Mouse (Mus musculus) cerebellum, adult (tissue): ENCODE measurements around the gene Actn2.
A peak's percentile ranks its signal among the peaks of the same experiment; 100 is the strongest.

Source experiments
- ATAC-seq: cut with Nextera tagmentation; 2 replicates; pipeline ENCODE4 v1.9.2; 2017; ENCODE audit warnings: mild to moderate bottlenecking, moderate library complexity, mixed read lengths; ENCODE audit not compliant: insufficient number of reproducible peaks, low FRiP score, low TSS enrichment

The Actn2 gene

DNA sequence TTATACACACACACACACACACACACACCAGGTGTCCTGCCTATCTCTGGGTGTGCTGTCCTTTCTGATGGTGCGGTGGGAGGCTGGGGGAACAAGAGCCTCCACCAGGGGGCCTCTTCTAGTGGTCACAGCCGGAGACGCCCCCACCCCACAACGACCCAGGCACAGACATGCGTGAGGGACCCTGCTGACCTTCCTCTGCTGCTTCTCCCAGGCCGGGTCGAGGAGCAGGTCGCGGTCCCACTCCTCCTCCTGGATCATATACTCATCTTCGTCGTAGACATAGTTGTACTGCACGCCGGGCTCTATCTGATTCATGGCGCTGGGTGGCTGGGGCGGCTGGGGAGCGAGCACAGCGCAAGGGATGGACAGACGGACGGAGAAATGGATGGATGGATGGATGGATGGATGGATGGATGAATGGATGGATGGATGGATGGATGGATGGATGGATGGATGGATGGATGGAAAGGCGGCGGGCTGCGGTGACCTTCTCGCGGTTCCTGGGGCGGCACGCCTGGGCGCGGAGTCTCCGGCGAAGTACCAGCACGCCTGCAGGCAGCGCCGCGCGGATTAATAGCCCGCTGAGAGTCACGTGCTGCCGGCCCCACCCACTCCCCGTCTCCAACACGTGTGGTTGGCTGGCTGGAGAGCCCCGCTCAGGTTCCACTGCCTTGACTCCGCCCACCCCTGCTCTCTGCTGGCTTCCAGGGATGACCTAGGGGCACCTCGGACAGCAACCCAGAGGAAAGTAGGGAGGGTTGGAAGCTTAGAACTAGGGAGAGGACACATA, at the start of gene Actn2:
Actn2 (minus strand) TSS at position 578 of the 793 bp plus-strand sequence.
- peak; percentile 94 for ATAC-seq

DNA sequence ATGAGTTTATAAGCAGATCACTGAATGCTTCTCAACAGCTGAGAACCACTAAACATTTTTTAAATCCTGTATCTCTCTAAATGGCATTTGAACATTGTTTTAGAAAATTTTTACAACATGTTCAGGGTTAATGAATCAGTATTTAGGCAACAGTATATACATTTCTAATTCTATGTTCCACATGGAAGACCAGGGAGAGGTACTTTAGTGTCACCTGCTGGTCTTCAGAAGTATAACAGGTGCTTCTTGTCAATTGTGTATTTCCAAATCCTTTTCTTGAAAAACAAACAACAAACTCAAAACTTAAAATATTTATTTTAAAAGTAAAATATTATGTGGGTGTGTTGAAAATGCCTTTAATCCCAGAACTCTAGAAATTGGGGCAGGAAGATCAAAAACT, 45.7 kb upstream of the Actn2 start:
- no peak for ATAC-seq

DNA sequence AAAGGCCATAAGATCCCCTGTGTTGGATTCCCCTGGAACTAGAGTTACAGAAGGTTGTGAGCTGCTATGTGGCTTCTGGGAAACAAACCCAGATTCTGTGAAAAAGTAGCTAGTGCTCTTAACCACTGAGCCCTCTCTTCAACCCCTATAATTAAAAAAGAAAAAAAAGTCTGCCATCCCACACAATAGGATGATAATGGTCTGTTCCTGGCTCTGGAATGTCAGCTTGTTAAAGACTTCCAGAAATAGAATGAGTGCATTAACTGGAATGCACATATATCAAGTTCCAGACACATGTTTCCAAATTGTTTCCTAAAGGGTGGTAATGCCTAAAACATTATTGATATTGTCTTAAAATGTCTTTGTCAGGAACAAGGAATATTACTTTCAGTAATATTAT, 44.2 kb upstream of the Actn2 start:
- no peak for ATAC-seq

GRCm38 (mm10) chr13:12376778-12377177, 36.2 kb upstream of the Actn2 start:
- no peak for ATAC-seq

- ATAC-seq, result no peak
Observed at GRCm38 (mm10) chr13:12372755-12373154, 32.2 kb upstream of the Actn2 start.

GRCm38 (mm10) chr13:12369930-12370329, 29.4 kb upstream of the Actn2 start:
- no peak for ATAC-seq

DNA sequence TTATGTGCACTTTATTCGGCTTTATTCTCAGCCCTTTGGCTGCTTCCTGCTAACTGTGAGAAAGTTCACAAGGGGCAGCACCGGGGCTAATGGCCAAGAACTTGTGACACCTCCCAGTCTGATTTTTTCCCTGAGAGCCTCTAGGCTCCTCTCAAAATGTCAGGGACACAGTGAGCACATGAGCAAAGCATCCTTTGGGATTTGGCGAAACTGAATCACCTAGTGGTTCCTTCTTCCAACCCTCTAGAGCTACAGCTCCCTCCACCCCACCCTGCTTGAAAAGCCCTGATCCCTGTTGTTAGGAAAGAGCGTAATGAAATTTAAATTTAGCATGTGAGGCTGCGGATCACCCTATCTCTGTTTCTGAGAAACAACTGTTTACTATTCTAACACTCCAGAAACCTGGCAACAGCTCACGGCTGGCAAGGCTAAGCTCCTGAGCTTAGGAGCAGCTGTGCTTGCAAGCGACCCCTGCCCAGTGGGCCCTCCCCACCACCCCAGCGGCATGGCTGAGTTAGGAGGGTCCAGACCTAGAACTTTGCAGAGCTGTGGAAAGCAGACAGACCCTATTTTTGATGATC, 28.6 kb upstream of the Actn2 start:
- no peak for ATAC-seq

DNA sequence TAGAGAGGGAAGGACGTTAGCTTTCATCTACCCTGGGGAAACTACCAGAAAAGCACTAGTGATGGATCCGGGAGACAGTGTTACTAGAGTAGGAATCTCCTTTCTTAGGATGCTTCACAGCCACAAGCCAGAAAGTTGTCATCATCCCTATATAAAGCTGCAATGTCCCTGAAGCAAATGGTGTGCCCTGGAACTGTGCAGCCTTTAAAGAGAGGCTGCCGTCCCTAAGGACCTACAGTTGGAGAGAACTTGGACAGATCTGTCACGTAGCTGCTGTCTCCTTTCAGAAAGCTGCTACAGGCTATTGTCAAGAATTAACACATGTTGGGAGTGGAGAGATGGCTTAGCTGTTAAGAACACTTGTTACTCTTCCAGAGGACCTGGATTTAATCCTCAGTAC, 20.9 kb upstream of the Actn2 start:
- no peak for ATAC-seq

GRCm38 (mm10) chr13:12357554-12357953, 17.0 kb upstream of the Actn2 start:
- ATAC-seq, result no peak

DNA sequence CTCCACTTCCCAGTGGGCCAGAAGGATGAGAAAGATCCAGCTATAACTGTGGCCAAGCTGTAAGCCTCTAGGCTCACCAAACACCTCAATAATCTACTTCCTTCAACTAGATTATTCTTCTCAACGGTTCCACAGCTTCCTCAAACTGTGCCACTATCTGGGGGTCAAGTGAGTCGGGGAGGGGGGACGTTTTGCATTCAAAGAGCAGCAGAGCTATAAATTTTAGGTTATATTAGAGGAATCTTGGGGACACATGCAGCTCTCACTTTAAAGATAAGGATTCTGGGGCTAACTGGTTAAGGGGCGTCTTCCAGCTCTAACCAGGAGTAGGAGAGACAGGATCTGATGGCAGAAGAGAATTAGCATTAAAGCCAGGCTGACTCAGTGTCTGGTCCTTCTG, 15.6 kb upstream of the Actn2 start:
- no peak for ATAC-seq

GRCm38 (mm10) chr13:12349197-12349824, 8.8 kb upstream of the Actn2 start:
- no peak for ATAC-seq

DNA sequence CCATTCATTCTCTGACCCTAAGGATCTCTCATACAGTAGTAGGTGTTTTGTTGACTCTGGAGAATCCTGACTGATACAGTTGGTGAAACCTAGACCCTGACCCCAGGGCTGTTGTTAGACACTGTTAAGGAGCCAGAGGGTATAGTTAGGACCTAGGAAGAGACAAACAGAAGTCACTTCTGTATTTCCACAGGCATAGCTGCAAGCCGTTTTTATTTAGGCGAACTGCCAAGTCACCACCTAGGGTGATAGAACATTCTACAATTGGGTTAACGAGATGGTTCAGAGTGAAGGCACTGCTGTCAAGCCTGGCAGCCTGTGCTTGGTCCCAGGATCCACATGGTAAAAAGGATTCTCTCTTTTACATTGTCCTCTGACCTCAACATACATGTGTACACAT, 6.3 kb upstream of the Actn2 start:
- ATAC-seq, result no peak

GRCm38 (mm10) chr13:12341447-12341846, 887 bp upstream of the Actn2 start:
- ATAC-seq, result no peak

DNA sequence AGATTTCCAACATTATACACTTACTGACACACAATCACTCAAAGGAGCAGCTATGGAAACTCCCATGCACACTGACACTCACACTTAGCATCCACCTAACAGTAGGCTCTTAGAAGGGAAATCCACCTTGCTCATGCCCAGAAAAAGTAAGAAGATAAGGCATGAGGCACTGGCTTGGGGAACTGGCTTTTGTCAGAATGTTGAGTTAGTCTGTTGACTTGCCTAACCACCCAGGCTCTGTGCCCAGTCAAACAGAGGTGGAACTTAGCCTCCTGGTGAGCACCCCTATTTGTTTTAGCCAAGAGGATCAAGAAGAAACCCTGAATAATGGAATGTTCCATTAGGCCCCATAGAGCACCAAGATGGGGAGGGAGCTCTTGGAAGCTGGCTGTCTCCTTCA, 1.1 kb downstream of the Actn2 start:
- ATAC-seq, result no peak

GRCm38 (mm10) chr13:12337752-12338151, 2.8 kb downstream of the Actn2 start:
- ATAC-seq, result no peak

DNA sequence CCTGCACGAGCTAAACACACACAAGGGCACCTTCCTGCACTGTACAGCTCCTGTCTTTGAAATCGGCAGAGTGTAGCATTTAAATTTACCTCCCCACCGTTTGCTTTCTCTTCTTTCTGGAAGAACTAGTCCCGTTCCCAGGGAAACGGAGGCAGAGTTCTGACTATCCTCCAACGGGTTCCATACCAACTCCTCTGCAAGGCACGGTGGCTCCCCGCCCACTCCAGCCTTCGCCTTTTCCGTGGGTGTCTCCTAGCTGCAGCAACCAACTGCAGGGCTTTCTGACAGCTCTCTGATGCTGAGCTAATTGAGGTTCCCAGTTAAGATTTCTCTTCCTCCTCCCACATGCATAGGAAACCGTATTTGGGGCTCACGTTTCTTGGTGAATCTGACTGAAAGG, 6.5 kb downstream of the Actn2 start:
- ATAC-seq, result no peak

DNA sequence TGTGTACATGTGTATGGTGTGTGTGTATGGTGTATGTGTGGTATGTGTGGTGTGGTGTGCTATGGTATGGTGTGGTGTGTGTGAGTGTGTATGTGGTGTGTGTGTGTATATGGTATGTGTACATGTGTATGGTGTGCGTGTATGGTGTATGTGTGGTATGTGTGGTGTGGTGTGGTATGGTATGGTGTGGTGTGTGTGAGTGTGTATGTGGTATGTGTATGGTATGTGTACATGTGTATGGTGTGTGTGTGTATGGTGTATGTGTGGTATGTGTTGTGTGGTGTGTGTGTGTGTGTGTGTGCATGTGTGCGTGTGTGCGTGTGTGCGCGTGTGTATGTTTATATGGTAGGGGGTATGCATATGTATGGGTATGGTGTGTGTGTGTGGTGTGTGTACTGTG, 9.0 kb downstream of the Actn2 start:
- no peak for ATAC-seq

- no peak for ATAC-seq
Observed at GRCm38 (mm10) chr13:12328392-12328791, 12.2 kb downstream of the Actn2 start.

DNA sequence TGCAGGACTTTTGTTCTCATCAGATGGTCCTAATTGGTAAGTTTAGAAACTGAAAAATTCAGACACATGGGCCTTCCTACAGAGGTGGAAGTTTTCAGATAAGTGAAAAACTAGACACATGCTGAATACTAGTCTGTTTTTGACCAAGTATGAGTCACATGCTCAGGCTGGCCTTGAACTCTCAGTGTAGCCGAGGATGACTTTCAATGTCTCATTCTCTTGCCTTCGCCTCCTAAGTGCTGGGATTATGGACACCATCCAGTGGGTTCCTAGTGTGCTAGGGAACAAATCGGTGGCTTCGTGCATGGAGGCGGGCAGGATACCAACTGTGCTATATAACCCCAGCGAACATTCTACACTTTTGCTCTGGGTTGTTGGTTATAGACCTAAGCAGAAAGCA, 13.0 kb downstream of the Actn2 start:
- no peak for ATAC-seq

- no peak for ATAC-seq
Observed at GRCm38 (mm10) chr13:12323076-12323625, 17.4 kb downstream of the Actn2 start.

DNA sequence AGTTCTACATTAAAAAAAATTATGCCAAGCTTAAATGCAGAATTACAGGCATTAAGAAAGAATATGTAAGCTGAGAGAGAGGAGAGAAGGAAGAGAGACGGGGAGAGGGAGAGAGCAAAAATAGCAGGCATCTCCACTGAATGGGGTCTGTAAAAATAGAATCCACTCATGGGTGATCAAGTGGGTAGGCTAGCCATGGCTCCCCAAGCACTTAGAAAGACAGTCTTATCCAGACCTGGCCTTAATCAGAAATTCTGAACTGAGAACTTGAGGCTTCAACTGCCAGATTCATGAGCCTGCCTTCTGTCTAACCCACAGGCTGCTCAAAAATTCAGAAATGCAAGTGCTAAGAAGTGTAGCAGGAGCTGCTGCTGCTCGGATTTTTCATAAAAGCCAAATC, 20.4 kb downstream of the Actn2 start:
- no peak for ATAC-seq
